Mouse (Mus musculus) embryonic facial prominence, embryonic 15.5 days (tissue): ENCODE data around the gene Maf. TPM values are rescaled to one million over a fixed set of nuclear protein-coding genes. Genes with fewer than 3 reads are reported as not detected.

Experiments
- ATAC-seq: fragments of 200-750 bp; cut with Nextera tagmentation; 2 replicates; pipeline ENCODE4 v1.8.0; 2017; ENCODE audit warnings: low read depth, moderate TSS enrichment; ENCODE audit not compliant: insufficient number of reproducible peaks, low FRiP score, low TSS enrichment
- H3K27ac ChIP-seq: fragments of 300-500 bp; sonication (generic); replicated peaks from 2 replicates; pipeline ENCODE4 v1.5.1; 2015; ENCODE audit warnings: mild to moderate bottlenecking, inconsistent platforms
- H3K27me3 ChIP-seq: fragments of 300-500 bp; sonication (generic); 2 replicates; pipeline ENCODE4 v1.6.1; 2015; ENCODE audit warnings: inconsistent platforms
- H3K36me3 ChIP-seq: fragments of 300-500 bp; sonication (generic); 2 replicates; pipeline ENCODE4 v1.6.1; 2015; ENCODE audit warnings: mild to moderate bottlenecking, inconsistent platforms
- H3K4me1 ChIP-seq: fragments of 300-500 bp; sonication (generic); 2 replicates; pipeline ENCODE4 v1.6.1; 2015; ENCODE audit warnings: inconsistent platforms
- H3K4me2 ChIP-seq: fragments of 300-500 bp; sonication (generic); replicated peaks from 2 replicates; pipeline ENCODE4 v1.6.1; 2015; ENCODE audit warnings: mild to moderate bottlenecking, inconsistent platforms
- H3K4me3 ChIP-seq: fragments of 300-500 bp; sonication (generic); replicated peaks from 2 replicates; pipeline ENCODE4 v1.5.1; 2015; ENCODE audit warnings: mild to moderate bottlenecking, inconsistent platforms
- H3K9ac ChIP-seq: fragments of 300-500 bp; sonication (generic); 2 replicates; pipeline ENCODE4 v1.6.1; 2015; ENCODE audit warnings: inconsistent platforms
- H3K9me3 ChIP-seq: fragments of 300-500 bp; sonication (generic); replicated peaks from 2 replicates; pipeline ENCODE4 v1.6.1; 2016; ENCODE audit warnings: inconsistent platforms
- WGBS: fragments of 180-500 bp; shearing (Covaris S2); methylation state at CpG from one replicate; pipeline ENCODE4 v1.1.7; 2015; 5-methylcytosine and 5-hydroxymethylcytosine counted together
- polyA plus RNA-seq: library from polyadenylated mRNA; unstranded; fragments of >200 nt; fragmentation: Nextera tagmentation; extraction: Ambion mirVana; gene quantifications from 2 replicates; pipeline ENCODE4 v1.2.1, GENCODE M21; 2015

Gene Maf
- polyA plus RNA-seq, 1 experiment from 2014 or later = 9.4 TPM

GRCm38 (mm10) chr8:115703056-115703455, 4.5 kb downstream of the Maf start:
- no peak overlapping the region for H3K9ac ChIP-seq
- H3K4me3 ChIP-seq = no peak overlapping the region
- H3K27ac ChIP-seq = no peak overlapping the region
- H3K4me1 ChIP-seq = peaks cover 13% of the 10 kb centered on the region; the same call in 1 of the 2 replicates
- no peaks in the 10 kb centered on the region for H3K36me3 ChIP-seq
- 82% methylated on average over 4 of the region's 4 CpGs for WGBS
- no peak overlapping the region for H3K4me2 ChIP-seq
- H3K27me3 ChIP-seq = no peaks in the 10 kb centered on the region
- no peak for ATAC-seq
- no peaks in the 10 kb centered on the region for H3K9me3 ChIP-seq

GRCm38 (mm10) chr8:115701001-115701400, 6.6 kb downstream of the Maf start:
- no peak overlapping the region for H3K4me2 ChIP-seq
- H3K27me3 ChIP-seq = no peaks in the 10 kb centered on the region
- 0 out of 2 replicates have a peak, but pooled peaks cover 7% of the 10 kb centered on the region for H3K4me1 ChIP-seq
- ATAC-seq = no peak
- H3K27ac ChIP-seq = no peak overlapping the region
- H3K36me3 ChIP-seq = no peaks in the 10 kb centered on the region
- no peak overlapping the region for H3K4me3 ChIP-seq
- H3K9me3 ChIP-seq = no peaks in the 10 kb centered on the region
- 68% methylated on average over 5 of the region's 5 CpGs for WGBS
- H3K9ac ChIP-seq = no peak overlapping the region

GRCm38 (mm10) chr8:115699151-115699550, 8.4 kb downstream of the Maf start:
- H3K36me3 ChIP-seq = no peaks in the 10 kb centered on the region
- H3K27ac ChIP-seq = no peak overlapping the region
- no peak overlapping the region for H3K9ac ChIP-seq
- no peaks in the 10 kb centered on the region for H3K9me3 ChIP-seq
- 0 out of 2 replicates have a peak, but pooled peaks cover 6% of the 10 kb centered on the region for H3K4me1 ChIP-seq
- H3K4me2 ChIP-seq = no peak overlapping the region
- no peak overlapping the region for H3K4me3 ChIP-seq
- ATAC-seq = no peak
- H3K27me3 ChIP-seq = no peaks in the 10 kb centered on the region
- WGBS = 48% methylated on average over 5 of the region's 5 CpGs

- H3K27me3 ChIP-seq = no peaks in the 10 kb centered on the region
- ATAC-seq = no peak
- no peaks in the 10 kb centered on the region for H3K36me3 ChIP-seq
- no peak overlapping the region for H3K9ac ChIP-seq
- no peaks in the 10 kb centered on the region for H3K9me3 ChIP-seq
- H3K4me3 ChIP-seq = no peak overlapping the region
- no peak overlapping the region for H3K4me2 ChIP-seq
- 47% methylated on average over 3 of the region's 3 CpGs for WGBS
- 0 out of 2 replicates have a peak, but pooled peaks cover 6% of the 10 kb centered on the region for H3K4me1 ChIP-seq
- H3K27ac ChIP-seq = no peak overlapping the region
Observed at GRCm38 (mm10) chr8:115697410-115697809, 10.2 kb downstream of the Maf start.

GRCm38 (mm10) chr8:115696661-115697060, 10.9 kb downstream of the Maf start:
- no peak for ATAC-seq
- WGBS = 67% methylated on average over 4 of the region's 4 CpGs
- no peaks in the 10 kb centered on the region for H3K36me3 ChIP-seq

GRCm38 (mm10) chr8:115687349-115687748, 20.2 kb downstream of the Maf start:
- 59% methylated on average over 9 of the region's 9 CpGs for WGBS
- H3K4me1 ChIP-seq = no peaks in the 10 kb centered on the region
- H3K27me3 ChIP-seq = peaks cover 21% of the 10 kb centered on the region; the same call in 1 of the 2 replicates
- no peak for ATAC-seq
- no peaks in the 10 kb centered on the region for H3K9me3 ChIP-seq
- H3K27ac ChIP-seq = no peak overlapping the region
- no peaks in the 10 kb centered on the region for H3K36me3 ChIP-seq
- H3K4me3 ChIP-seq = no peak overlapping the region
- no peak overlapping the region for H3K9ac ChIP-seq
- H3K4me2 ChIP-seq = no peak overlapping the region

More at GRCm38 (mm10) chr8:115696661-115697060, 10.9 kb downstream of the Maf start:
- Histone ChIP-seq H3K9ac (no peak overlapping the region), H3K9me3 (no peaks in the 10 kb centered on the region), H3K27ac (no peak overlapping the region), H3K27me3 (no peaks in the 10 kb centered on the region), H3K4me2 (no peak overlapping the region), H3K4me1 (0 out of 2 replicates have a peak, but pooled peaks cover 6% of the 10 kb centered on the region), H3K4me3 (no peak overlapping the region)

- Histone ChIP-seq H3K27ac (no peak overlapping the region), H3K9me3 (no peaks in the 10 kb centered on the region), H3K4me1 (no peaks in the 10 kb centered on the region; the same call in 1 of the 2 replicates), H3K4me2 (no peak overlapping the region), H3K9ac (no peak overlapping the region), H3K27me3 (0 out of 2 replicates have a peak, but pooled peaks cover 11% of the 10 kb centered on the region), H3K4me3 (no peak overlapping the region), H3K36me3 (no peaks in the 10 kb centered on the region)
- no peak for ATAC-seq
- WGBS = 70% methylated on average over 7 of the region's 7 CpGs
Observed at GRCm38 (mm10) chr8:115683309-115683708, 24.3 kb downstream of the Maf start.

GRCm38 (mm10) chr8:115679539-115679938, 28.1 kb downstream of the Maf start:
- Histone ChIP-seq H3K4me1 (no peaks in the 10 kb centered on the region; the same call in 1 of the 2 replicates), H3K9me3 (no peaks in the 10 kb centered on the region), H3K4me2 (no peak overlapping the region), H3K36me3 (no peaks in the 10 kb centered on the region), H3K27ac (no peak overlapping the region), H3K9ac (no peak overlapping the region), H3K27me3 (no peaks in the 10 kb centered on the region), H3K4me3 (no peak overlapping the region)
- no peak for ATAC-seq
- WGBS = 31% methylated on average over 7 of the region's 7 CpGs

GRCm38 (mm10) chr8:115664866-115665265, 42.7 kb downstream of the Maf start:
- 98% methylated on average over 2 of the region's 2 CpGs for WGBS
- no peak for ATAC-seq

GRCm38 (mm10) chr8:115650110-115650521, 57.5 kb downstream of the Maf start:
- WGBS = 69% methylated on average over 3 of the region's 3 CpGs
- Histone ChIP-seq H3K9me3 (no peaks in the 10 kb centered on the region), H3K36me3 (no peaks in the 10 kb centered on the region), H3K9ac (no peak overlapping the region), H3K27me3 (no peaks in the 10 kb centered on the region), H3K27ac (no peak overlapping the region), H3K4me1 (no peaks in the 10 kb centered on the region), H3K4me2 (no peak overlapping the region), H3K4me3 (no peak overlapping the region)
- ATAC-seq = no peak

More at GRCm38 (mm10) chr8:115664866-115665265, 42.7 kb downstream of the Maf start:
- no peak overlapping the region for H3K4me2 ChIP-seq
- H3K9me3 ChIP-seq = no peaks in the 10 kb centered on the region
- H3K27me3 ChIP-seq = no peaks in the 10 kb centered on the region
- H3K27ac ChIP-seq = no peak overlapping the region
- no peak overlapping the region for H3K9ac ChIP-seq
- H3K36me3 ChIP-seq = no peaks in the 10 kb centered on the region
- 0 out of 2 replicates have a peak, but pooled peaks cover 3% of the 10 kb centered on the region for H3K4me1 ChIP-seq
- H3K4me3 ChIP-seq = no peak overlapping the region

- Histone ChIP-seq H3K9ac (no peak overlapping the region), H3K27ac (no peak overlapping the region), H3K4me2 (no peak overlapping the region), H3K27me3 (no peaks in the 10 kb centered on the region), H3K4me3 (no peak overlapping the region), H3K9me3 (no peaks in the 10 kb centered on the region), H3K36me3 (no peaks in the 10 kb centered on the region), H3K4me1 (no peaks in the 10 kb centered on the region)
- WGBS = 81% methylated on average over 1 of the region's 1 CpGs
- ATAC-seq = no peak
Observed at GRCm38 (mm10) chr8:115645139-115645538, 62.5 kb downstream of the Maf start.

- Histone ChIP-seq H3K27ac (no peak overlapping the region), H3K36me3 (no peaks in the 10 kb centered on the region), H3K4me1 (no peaks in the 10 kb centered on the region), H3K27me3 (no peaks in the 10 kb centered on the region), H3K9me3 (no peaks in the 10 kb centered on the region), H3K4me3 (no peak overlapping the region), H3K9ac (no peak overlapping the region), H3K4me2 (no peak overlapping the region)
- ATAC-seq = no peak
- WGBS = 80% methylated on average over 5 of the region's 5 CpGs
Observed at GRCm38 (mm10) chr8:115641936-115642335, 65.7 kb downstream of the Maf start.
